Mouse (Mus musculus) stomach, postnatal 0 days (tissue): ENCODE results near the gene Wee1.

Experiments
- CTCF ChIP-seq: IDR thresholded peaks from 2 replicates; pipeline ENCODE4 v1.5.1; 2016; ENCODE audit warnings: antibody characterized with exemption, low read depth, mild to moderate bottlenecking, moderate library complexity
- EP300 ChIP-seq: optimal IDR thresholded peaks from 2 replicates; pipeline ENCODE3; 2016; ENCODE audit warnings: antibody characterized with exemption

GRCm38 (mm10) chr7:110166233-110166632, 44.4 kb downstream of the Wee1 start:
- TF ChIP-seq CTCF, result no peak
- TF ChIP-seq EP300, result no peak
